Mouse (Mus musculus) C2C12 (cell line): ENCODE measurements around the gene Commd9.

Experiments
- CTCF ChIP-seq: IDR thresholded peaks from one replicate; pipeline ENCODE4 v1.5.1; 2011; ENCODE audit not compliant: control insufficient read depth, insufficient read depth, insufficient read length
- MAX ChIP-seq: IDR thresholded peaks from one replicate; pipeline ENCODE4 v1.6.1; 2011; ENCODE audit warnings: mild to moderate bottlenecking, control low read depth
- MYOD1 ChIP-seq: IDR thresholded peaks from one replicate; pipeline ENCODE4 v1.6.1; 2011; ENCODE audit warnings: low read depth; ENCODE audit not compliant: control insufficient read depth, insufficient read length
- MYOG ChIP-seq: IDR thresholded peaks from one replicate; pipeline ENCODE4 v1.6.1; 2011; ENCODE audit not compliant: control insufficient read depth, insufficient read length; ENCODE audit errors: extremely low read depth

- TF ChIP-seq CTCF (no peak), MAX (no peak), MYOG (no peak), MYOD1 (no peak)
Measured at GRCm38 (mm10) chr2:101856174-101856573, 29.9 kb upstream of the Commd9 start.
